Comparison of ENCODE assay signal across 8 mouse cellular contexts in genomic region chr12:21285508-21286242, GRCm38 (mm10). TPM values are rescaled to one million over a fixed set of nuclear protein-coding genes. Genes with fewer than 3 reads are reported as not detected.
DNase-seq lines count a peak whose midpoint lies in the region; ATAC-seq and TF ChIP-seq lines count a peak whose summit lies in the region.

No protein-coding gene starts in this region.

- H3K4me3 ChIP-seq in kidney, adult 2 months (ENCODE audit: insufficient read depth, low read depth, low read length): peak overlapping the region; percentile 98
- peak overlapping the region; percentile 86 for H3K4me3 ChIP-seq in forebrain, embryonic 15.5 days
- peak overlapping the region; percentile 94 to 95 for H3K4me3 ChIP-seq in liver, embryonic 14.5 days (ENCODE audit: insufficient read depth in 1 of 2, low read depth in 2 of 2, low read length in 2 of 2)
- peak overlapping the region; percentile 87 for H3K4me3 ChIP-seq in stomach, postnatal 0 days (ENCODE audit: low read depth, low read length)

- no peak for TF ChIP-seq CTCF in kidney, adult 2 months (conservative IDR thresholded peaks at IDR 0.05; ENCODE audit: insufficient read depth, insufficient read length, low read depth, low read length)
- no peak for TF ChIP-seq CTCF in liver, embryonic 14.5 days (IDR thresholded peaks at IDR 0.05; ENCODE audit: low read depth)
- TF ChIP-seq CTCF in stomach, postnatal 0 days (IDR thresholded peaks at IDR 0.05; ENCODE audit: low read depth): 0 out of 2 replicates have a peak, but pooled peaks have one; percentile 7

- no peaks in the 10 kb centered on the region for H3K9me3 ChIP-seq in forebrain, embryonic 15.5 days
- H3K9me3 ChIP-seq in liver, embryonic 14.5 days (ENCODE audit: control insufficient read depth, low read length): no peaks in the 10 kb centered on the region
- H3K9me3 ChIP-seq in stomach, postnatal 0 days (ENCODE audit: control insufficient read depth, low read length): no peaks in the 10 kb centered on the region

- H3K27ac ChIP-seq in kidney, adult 2 months (ENCODE audit: insufficient read depth, low read depth, low read length): peak overlapping the region; percentile 85
- peak overlapping the region; percentile 82 for H3K27ac ChIP-seq in forebrain, embryonic 15.5 days (replicated peaks)
- peak overlapping the region; percentile 57 for H3K27ac ChIP-seq in liver, embryonic 14.5 days
- peak overlapping the region; percentile 90 for H3K27ac ChIP-seq in stomach, postnatal 0 days (replicated peaks)

- H3K27me3 ChIP-seq in kidney, adult 2 months (replicated peaks; ENCODE audit: control insufficient read depth, insufficient read depth, low read length): no peaks in the 10 kb centered on the region
- H3K27me3 ChIP-seq in forebrain, embryonic 15.5 days: no peaks in the 10 kb centered on the region
- no peaks in the 10 kb centered on the region for H3K27me3 ChIP-seq in liver, embryonic 14.5 days (ENCODE audit: control insufficient read depth, insufficient read depth, low read length)
- no peaks in the 10 kb centered on the region for H3K27me3 ChIP-seq in stomach, postnatal 0 days (ENCODE audit: control insufficient read depth, insufficient read depth, low read length)

- under 1% methylated on average over 47 of the region's 47 CpGs for WGBS in kidney, adult 2 months
- under 1% methylated on average over 47 of the region's 47 CpGs for WGBS in forebrain, embryonic 15.5 days
- WGBS in liver, embryonic 14.5 days (ENCODE audit: insufficient replicate concordance): under 1% methylated on average over 47 of the region's 47 CpGs
- WGBS in stomach, postnatal 0 days: under 1% methylated on average over 46 of the region's 47 CpGs

- no peak for DNase-seq in kidney, adult 2 months
- no peak for DNase-seq in kidney, postnatal 25 days
- peak; percentile 82 for DNase-seq in MN1 (ENCODE audit: low spot score)
- no peak for DNase-seq in liver, embryonic 14.5 days (ENCODE audit: low read depth in 3 of 3, low spot score in 3 of 3)
- DNase-seq in stomach, postnatal 0 days (ENCODE audit: low spot score): no peak
- no peak for DNase-seq in urinary bladder, postnatal 25 days (ENCODE audit: low spot score)
- no peak for DNase-seq in frontal cortex, postnatal 10 days (ENCODE audit: low spot score in 2 of 2)

- no peak; the same call in 1 of the 2 replicates for ATAC-seq in forebrain, embryonic 15.5 days (replicated peaks)
- ATAC-seq in liver, embryonic 14.5 days (ENCODE audit: insufficient read depth): peak; percentile 81
- peak; percentile 87 for ATAC-seq in stomach, postnatal 0 days (ENCODE audit: low FRiP score, low TSS enrichment)

- H3K9ac ChIP-seq in forebrain, embryonic 15.5 days (replicated peaks): peak overlapping the region; percentile 74
- peak overlapping the region; percentile 91 for H3K9ac ChIP-seq in liver, embryonic 14.5 days (replicated peaks)
- H3K9ac ChIP-seq in stomach, postnatal 0 days (ENCODE audit: low read length): peak overlapping the region; percentile 84

- TF ChIP-seq EP300 in liver, embryonic 14.5 days (IDR thresholded peaks at IDR 0.05; ENCODE audit: low read depth): no peak
- no peak for TF ChIP-seq EP300 in stomach, postnatal 0 days (optimal IDR thresholded peaks at IDR 0.05)

- no peaks in the 10 kb centered on the region for H3K36me3 ChIP-seq in kidney, adult 2 months (ENCODE audit: control insufficient read depth, insufficient read depth, low read length)
- peaks cover 5% of the 10 kb centered on the region for H3K36me3 ChIP-seq in forebrain, embryonic 15.5 days
- peaks cover 5% of the 10 kb centered on the region; the same call in 1 of the 2 replicates for H3K36me3 ChIP-seq in liver, embryonic 14.5 days (replicated peaks; ENCODE audit: control insufficient read depth, insufficient read depth, low read depth)
- H3K36me3 ChIP-seq in stomach, postnatal 0 days (ENCODE audit: control insufficient read depth, insufficient read depth, low read length): no peaks in the 10 kb centered on the region; the same call in 1 of the 2 replicates

- peak overlapping the region; percentile 77 for H3K4me2 ChIP-seq in forebrain, embryonic 15.5 days (replicated peaks)
- H3K4me2 ChIP-seq in liver, embryonic 14.5 days (ENCODE audit: low read depth): peak overlapping the region; percentile 99
- H3K4me2 ChIP-seq in stomach, postnatal 0 days (replicated peaks; ENCODE audit: low read depth): peak overlapping the region; percentile 77

- H3K4me1 ChIP-seq in kidney, adult 2 months (ENCODE audit: control insufficient read depth, insufficient read depth, low read length): peaks cover 6% of the 10 kb centered on the region
- H3K4me1 ChIP-seq in forebrain, embryonic 15.5 days: peaks cover 31% of the 10 kb centered on the region
- peaks cover 12 to 15% of the 10 kb centered on the region in 2 experiments for H3K4me1 ChIP-seq in liver, embryonic 14.5 days (replicated peaks; ENCODE audit: control insufficient read depth in 2 of 2, insufficient read depth in 2 of 2, low read length in 1 of 2)
- peaks cover 4% of the 10 kb centered on the region; the same call in 1 of the 2 replicates for H3K4me1 ChIP-seq in stomach, postnatal 0 days (replicated peaks; ENCODE audit: control insufficient read depth, insufficient read depth)

- no peak for TF ChIP-seq POLR2A in kidney, adult 2 months (IDR thresholded peaks at IDR 0.05; ENCODE audit: low read depth, low read length)

RNA-seq across cellular contexts. Expression of gene Itgb1bp1, which starts 0.4 kb away (rescaled TPM):
- polyA plus RNA-seq in kidney, adult 2 months (2012; rRNA removed): 19.3 and 23.6 TPM in 2 replicates
- polyA plus RNA-seq in forebrain, embryonic 15.5 days (2015; fragmentation: Nextera tagmentation; extraction: Ambion mirVana): 40.0 and 40.4 TPM in 2 replicates
- 8.9 and 10.8 TPM in 2 replicates for polyA plus RNA-seq in liver, embryonic 14.5 days (2012; rRNA removed)
- polyA plus RNA-seq in liver, embryonic 14.5 days (2014; fragmentation: Nextera tagmentation; extraction: Ambion mirVana): 22.6 and 22.8 TPM in 2 replicates
- polyA plus RNA-seq in stomach, postnatal 0 days (2015; fragmentation: Nextera tagmentation; extraction: Ambion mirVana): 31.6 and 32.6 TPM in 2 replicates

RNA-seq across cellular contexts. Expression of gene Cpsf3, which starts 0.5 kb away (rescaled TPM):
- 28.2 and 32.1 TPM in 2 replicates for polyA plus RNA-seq in kidney, adult 2 months (2012; rRNA removed)
- 116 and 117 TPM in 2 replicates for polyA plus RNA-seq in forebrain, embryonic 15.5 days (2015; fragmentation: Nextera tagmentation; extraction: Ambion mirVana)
- polyA plus RNA-seq in liver, embryonic 14.5 days (2012; rRNA removed): 17.1 and 23.2 TPM in 2 replicates
- 39.3 and 41.1 TPM in 2 replicates for polyA plus RNA-seq in liver, embryonic 14.5 days (2014; fragmentation: Nextera tagmentation; extraction: Ambion mirVana)
- 45.2 and 48.1 TPM in 2 replicates for polyA plus RNA-seq in stomach, postnatal 0 days (2015; fragmentation: Nextera tagmentation; extraction: Ambion mirVana)

RNA-seq across cellular contexts. Expression of gene Iah1, which starts 30.5 kb away (rescaled TPM):
- 401 and 498 TPM in 2 replicates for polyA plus RNA-seq in kidney, adult 2 months (2012; rRNA removed)
- polyA plus RNA-seq in forebrain, embryonic 15.5 days (2015; fragmentation: Nextera tagmentation; extraction: Ambion mirVana): 44.3 and 51.1 TPM in 2 replicates
- polyA plus RNA-seq in liver, embryonic 14.5 days (2012; rRNA removed): 23.8 and 27.2 TPM in 2 replicates
- 34.0 and 38.1 TPM in 2 replicates for polyA plus RNA-seq in liver, embryonic 14.5 days (2014; fragmentation: Nextera tagmentation; extraction: Ambion mirVana)
- 43.1 and 45.1 TPM in 2 replicates for polyA plus RNA-seq in stomach, postnatal 0 days (2015; fragmentation: Nextera tagmentation; extraction: Ambion mirVana)
